Mouse (Mus musculus) right cerebral cortex, postnatal 25 days (tissue): ENCODE measurements at regions not wholly inside any gene's neighbourhood (a gene's known extent, or its start where the extent isn't known, plus 50 kb on each side); places are given as distances from the start of the nearest gene placed in this dataset.
"Not testable (repeated sequence)": the region's sequence is repeated elsewhere in the genome, so short reads cannot be mapped to it uniquely, and the experiment has no call there.

Experiments used
- DNase-seq: peaks from one replicate; pipeline ENCODE4 v3.0.0; 2022

GRCm38 (mm10) chr9:32947221-32947620, 311.2 kb downstream of the Ets1 start:
- no peak for DNase-seq

- no peak for DNase-seq
These were observed 313.0 kb downstream of the Ets1 start for GRCm38 (mm10) chr9:32949036-32949435.

- no peak for DNase-seq
These were observed 322.7 kb downstream of the Ets1 start for GRCm38 (mm10) chr9:32958716-32959115.

- DNase-seq: not testable (repeated sequence)
These were observed 323.4 kb downstream of the Ets1 start for GRCm38 (mm10) chr9:32959468-32959867.

DNA sequence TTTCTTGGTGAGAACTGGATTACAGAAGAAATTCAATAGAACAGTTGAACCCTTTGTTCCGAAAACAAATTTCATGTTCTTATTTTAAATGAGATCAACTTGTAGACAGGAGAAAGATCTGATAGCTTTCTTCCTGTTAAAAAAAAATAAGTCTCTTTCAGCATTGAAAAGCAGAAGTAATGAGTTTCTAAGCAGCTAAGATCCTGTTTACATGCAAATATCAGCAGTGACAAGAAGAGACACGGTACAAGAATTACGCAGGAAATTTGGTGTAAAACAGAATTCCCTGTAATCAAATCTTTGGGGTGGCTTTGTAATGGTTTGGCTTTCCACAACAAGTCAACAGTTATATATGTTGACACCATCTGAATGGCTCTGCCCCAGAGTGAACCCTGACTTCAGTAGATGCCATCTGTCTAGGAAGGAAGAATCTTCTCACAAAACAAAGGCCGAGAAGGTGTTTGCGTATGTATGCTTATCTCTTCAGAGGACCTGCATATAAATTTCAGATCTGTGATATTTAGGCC, 326.7 kb downstream of the Ets1 start:
- no peak for DNase-seq

GRCm38 (mm10) chr9:32968446-32968845, 332.4 kb downstream of the Ets1 start:
- no peak for DNase-seq

DNA sequence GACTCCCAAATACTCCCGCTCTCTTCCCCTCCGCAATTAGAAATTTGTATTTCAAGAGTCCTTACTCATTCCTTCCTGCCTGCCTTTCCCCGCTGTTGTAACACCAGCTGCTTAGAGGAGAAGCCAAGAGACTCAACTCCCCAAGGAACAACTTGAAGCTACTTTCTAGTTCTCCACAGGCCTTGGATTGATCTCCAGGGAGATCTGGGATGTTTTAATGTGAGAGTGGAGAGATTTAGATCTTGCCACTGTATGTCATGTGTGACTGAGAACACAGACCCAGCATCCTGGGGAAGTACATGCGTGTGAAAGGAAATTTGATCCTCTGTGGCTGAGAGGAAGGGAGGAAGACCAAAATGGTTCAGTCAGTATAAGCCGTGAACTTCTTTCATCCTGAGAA, 335.4 kb downstream of the Ets1 start:
- no peak for DNase-seq

DNA sequence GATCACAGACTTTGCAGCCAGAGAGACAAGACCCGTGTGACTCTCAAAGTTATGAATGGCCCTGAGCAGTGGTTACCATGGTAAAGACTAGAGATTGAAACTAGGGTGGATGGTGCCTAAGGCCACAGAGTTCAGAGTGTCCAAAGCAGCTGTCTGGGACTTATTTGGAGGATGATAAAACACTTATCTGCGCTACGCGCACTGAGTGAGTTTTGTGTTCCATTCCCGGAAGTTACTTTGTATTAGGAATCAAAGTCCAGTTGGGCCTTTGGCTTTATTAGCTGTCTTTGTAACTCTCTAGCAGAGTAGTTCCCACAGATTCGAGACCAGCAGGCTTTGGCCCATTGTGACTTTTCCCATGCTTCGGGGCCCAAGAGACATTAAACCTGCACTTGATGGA, 335.9 kb downstream of the Ets1 start:
- DNase-seq: no peak

DNA sequence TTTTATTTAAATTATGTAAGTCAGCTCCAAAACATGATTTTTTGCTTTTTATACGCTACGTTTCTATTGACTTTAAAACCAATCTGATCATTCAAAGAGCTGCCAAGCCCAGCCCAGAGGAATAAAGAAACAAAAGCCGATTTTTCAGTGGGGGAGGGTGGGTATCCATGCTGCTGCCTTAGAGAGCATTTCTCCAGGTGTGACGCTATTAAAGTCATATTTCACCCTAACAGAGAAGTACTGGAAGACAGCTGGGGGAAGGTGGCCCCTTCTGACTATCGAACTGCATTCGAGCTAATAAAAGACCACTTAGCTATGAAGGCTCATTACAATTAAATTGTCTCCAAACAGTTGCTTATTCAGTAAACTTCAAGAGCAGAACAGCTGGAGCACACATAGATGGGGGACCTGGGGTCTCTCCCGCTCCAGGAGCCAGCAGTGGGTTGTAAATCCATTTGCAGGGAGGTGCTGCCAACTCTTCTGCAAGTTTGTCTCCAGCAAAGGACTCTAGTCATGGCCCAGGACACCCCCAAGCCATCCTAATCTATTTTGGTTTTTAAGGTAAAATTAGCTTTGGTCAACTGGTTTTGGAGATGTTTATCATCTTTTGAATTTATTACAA, 336.5 kb downstream of the Ets1 start:
- no peak for DNase-seq

DNA sequence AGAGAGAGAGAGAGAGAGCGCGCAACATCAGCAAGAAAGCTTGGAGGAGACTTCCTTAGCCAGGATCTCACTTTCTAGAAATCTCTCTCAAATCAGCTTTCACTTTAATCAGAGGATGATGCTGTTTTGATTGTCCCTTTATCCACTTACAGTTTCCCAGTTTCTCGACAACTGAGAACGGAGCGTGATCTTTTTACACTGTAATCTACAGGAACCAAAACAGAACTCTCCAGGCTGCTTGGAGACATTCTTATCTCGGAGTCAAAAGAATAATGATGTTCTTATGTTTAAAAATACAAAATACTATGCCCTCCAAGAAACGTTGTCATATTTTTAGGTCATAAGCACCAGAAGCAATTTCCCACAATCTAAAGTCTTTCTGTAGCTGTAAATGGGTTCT, 341.7 kb downstream of the Ets1 start:
- DNase-seq: no peak

DNA sequence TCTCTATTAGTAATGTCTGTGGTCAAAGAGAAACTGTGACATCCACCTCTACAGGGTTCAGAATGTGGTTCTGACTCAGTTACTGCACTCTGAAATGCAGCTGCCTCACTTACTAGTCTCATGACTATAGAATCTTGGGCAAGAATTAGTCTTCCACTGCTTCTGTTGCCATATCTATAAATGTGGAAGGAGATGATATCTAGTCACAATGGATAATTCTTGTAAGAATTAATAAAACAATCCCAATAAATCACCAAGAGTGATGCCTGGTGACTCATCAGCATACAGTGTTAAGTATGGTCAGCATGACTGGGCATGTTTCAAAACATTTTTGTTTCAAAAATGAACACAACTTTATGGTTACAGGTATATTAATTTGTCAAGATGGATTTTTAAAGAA, 344.8 kb downstream of the Ets1 start:
- no peak for DNase-seq

- DNase-seq: no peak
These were observed 347.2 kb downstream of the Ets1 start for GRCm38 (mm10) chr9:32983182-32983581.

GRCm38 (mm10) chr9:32986836-32987673, 351.0 kb downstream of the Ets1 start:
- no peak for DNase-seq

DNA sequence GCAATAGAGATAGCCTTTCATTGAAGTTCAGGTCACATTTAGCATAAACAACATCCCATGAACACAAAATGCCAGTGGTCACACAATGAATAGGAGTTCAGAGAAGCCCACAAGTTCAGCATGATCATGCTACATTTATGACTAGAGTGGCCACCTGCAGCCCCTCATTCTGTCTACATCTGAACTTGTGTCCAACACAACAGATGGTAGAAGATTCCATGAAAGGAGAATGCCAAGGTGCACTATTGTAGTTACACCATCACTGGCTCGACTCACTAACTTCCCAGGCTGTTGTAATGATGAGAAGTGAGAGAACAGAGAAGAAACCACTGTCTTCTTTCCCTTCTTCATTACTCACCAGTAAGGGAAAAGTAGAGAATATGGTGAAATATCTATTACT, 353.0 kb downstream of the Ets1 start:
- DNase-seq: no peak

GRCm38 (mm10) chr9:32998323-32998722, 362.3 kb downstream of the Ets1 start:
- no peak for DNase-seq

- no peak for DNase-seq
These were observed 364.7 kb downstream of the Ets1 start for GRCm38 (mm10) chr9:33000691-33001164.

DNA sequence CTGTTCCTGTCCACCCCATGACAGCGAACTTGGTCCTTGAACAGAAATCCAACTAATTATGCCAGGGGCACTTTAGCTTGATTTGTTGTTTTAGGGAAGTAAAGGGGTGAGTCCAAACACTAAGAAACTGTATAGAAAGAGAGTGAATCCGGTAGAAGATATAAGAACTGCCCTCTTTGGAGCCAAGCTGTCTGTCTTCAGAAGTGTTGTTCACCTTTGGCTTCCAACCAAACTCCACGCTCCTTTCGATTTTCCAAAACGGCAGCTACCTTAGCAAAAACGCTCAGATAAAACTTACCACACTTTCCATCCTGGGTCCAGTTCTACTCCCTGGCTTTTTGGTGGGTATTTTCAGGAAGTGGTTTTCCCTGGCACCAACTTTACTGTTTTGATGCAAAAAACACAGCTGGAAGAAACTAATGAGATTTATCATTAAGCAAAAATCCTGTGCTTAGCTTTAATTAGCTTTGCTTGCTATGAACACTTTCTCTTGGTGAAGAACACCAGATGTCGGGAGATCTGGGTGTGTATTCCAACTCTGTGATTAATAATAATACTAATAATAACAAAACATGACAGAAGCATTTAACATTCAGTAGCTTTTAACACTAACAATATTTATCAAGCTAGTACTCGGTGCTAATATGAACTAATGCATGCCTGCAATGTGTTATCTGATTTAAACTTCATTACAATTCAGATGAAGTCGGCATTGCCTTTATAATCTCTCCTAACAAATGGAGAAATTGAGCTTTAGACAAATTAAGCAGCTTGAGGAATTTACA, 365.3 kb downstream of the Ets1 start:
- DNase-seq: no peak

- DNase-seq: no peak
These were observed 367.9 kb downstream of the Ets1 start for GRCm38 (mm10) chr9:33003880-33004279.

- no peak for DNase-seq
These were observed 368.5 kb downstream of the Ets1 start for GRCm38 (mm10) chr9:33004536-33004935.

DNA sequence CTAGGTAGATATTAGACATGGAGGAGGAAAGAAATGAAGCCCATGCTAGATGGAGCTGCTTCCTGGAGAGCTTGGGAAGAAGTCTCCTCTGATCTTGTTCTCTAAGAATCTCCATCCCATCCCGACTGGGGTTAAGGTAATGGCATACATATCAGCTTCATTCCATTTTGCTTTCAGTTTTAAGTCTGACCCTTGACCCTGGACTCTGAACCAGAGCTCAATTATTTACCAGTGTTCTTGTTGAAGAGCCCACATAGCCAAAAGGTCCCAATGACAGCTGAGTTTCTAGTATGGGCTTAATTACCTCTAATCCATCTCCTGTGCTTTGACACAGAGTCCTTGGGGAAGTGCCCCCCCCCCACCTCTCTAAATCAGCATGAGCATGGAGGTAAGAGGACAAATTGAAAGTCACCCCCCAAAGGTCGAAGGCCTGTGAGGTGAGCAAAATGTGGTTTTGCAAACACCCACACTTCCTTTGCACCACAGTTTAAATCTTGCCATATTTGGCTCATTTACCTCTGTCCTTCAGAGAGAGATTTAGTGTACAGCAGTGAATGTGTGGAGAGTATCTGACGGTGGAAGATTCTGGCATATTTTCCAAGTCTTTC, 371.5 kb downstream of the Ets1 start:
- DNase-seq: no peak

GRCm38 (mm10) chr9:33011241-33011640, 375.2 kb downstream of the Ets1 start:
- DNase-seq: no peak

- no peak for DNase-seq
These were observed 399.4 kb downstream of the Ets1 start for GRCm38 (mm10) chr9:33035401-33035800.

DNA sequence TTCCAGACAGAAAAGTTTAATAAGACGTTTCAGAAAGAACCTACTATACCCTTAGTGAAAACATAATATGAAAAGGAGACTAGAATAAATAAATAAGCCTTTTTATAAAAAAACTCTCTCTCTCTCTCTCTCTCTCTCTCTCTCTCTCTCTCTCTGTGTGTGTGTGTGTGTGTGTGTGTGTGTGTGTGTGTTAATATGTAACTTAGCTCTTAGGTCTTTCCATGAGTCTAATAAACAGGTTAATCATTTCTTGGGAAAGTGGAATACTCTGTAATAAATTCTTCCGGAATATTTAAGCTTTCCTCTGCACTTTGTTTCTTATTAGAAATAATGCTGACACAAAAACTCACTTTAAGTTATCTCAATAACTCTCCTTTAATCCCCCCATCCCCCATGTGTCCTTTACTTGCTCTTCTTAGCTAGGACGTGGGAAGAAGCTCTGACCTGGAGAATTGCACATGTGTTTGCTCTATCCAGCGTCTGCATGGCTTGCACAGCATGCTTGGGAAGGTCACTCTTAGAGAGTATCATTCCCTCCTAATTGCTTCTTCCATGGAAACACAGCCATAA, 403.3 kb downstream of the Ets1 start:
- no peak for DNase-seq
